Mouse (Mus musculus) lung, embryonic 16.5 days (tissue): ENCODE measurements around the gene A630095N17Rik. TPM values are rescaled to one million over a fixed set of nuclear protein-coding genes. Genes with fewer than 3 reads are reported as not detected.

Experiments
- ATAC-seq: fragments of 200-750 bp; cut with Nextera tagmentation; 2 replicates; pipeline ENCODE4 v1.8.0; 2017; ENCODE audit warnings: low read depth, mild to moderate bottlenecking, moderate library complexity
- H3K27ac ChIP-seq: fragments of 300-500 bp; sonication (generic); 2 replicates; pipeline ENCODE4 v1.5.1; 2014; ENCODE audit warnings: mild to moderate bottlenecking, control low read depth, low read length
- H3K27me3 ChIP-seq: fragments of 300-500 bp; sonication (generic); 2 replicates; pipeline ENCODE4 v1.6.1; 2014; ENCODE audit warnings: low read depth, low read length, mixed read lengths; ENCODE audit not compliant: control insufficient read depth, insufficient read depth
- H3K36me3 ChIP-seq: fragments of 300-500 bp; sonication (generic); 2 replicates; pipeline ENCODE4 v1.6.1; 2014; ENCODE audit warnings: low read length; ENCODE audit not compliant: control insufficient read depth, insufficient read depth
- H3K4me1 ChIP-seq: fragments of 300-500 bp; sonication (generic); replicated peaks from 2 replicates; pipeline ENCODE4 v1.6.1; 2014; ENCODE audit warnings: low read length, mixed read lengths; ENCODE audit not compliant: control insufficient read depth, insufficient read depth
- H3K4me2 ChIP-seq: fragments of 300-500 bp; sonication (generic); 2 replicates; pipeline ENCODE4 v1.6.1; 2014; ENCODE audit warnings: low read depth, low read length, control low read depth
- H3K4me3 ChIP-seq: fragments of 300-500 bp; sonication (generic); 2 replicates; pipeline ENCODE4 v1.5.1; 2014; ENCODE audit warnings: mild to moderate bottlenecking, low read length, control low read depth
- H3K9ac ChIP-seq: fragments of 300-500 bp; sonication (generic); 2 replicates; pipeline ENCODE4 v1.6.1; 2014; ENCODE audit warnings: low read length, control low read depth
- H3K9me3 ChIP-seq: fragments of 300-500 bp; sonication (generic); 2 replicates; pipeline ENCODE4 v1.6.1; 2016; ENCODE audit warnings: low read length; ENCODE audit not compliant: control insufficient read depth
- WGBS: fragments of 180-500 bp; shearing (Covaris S2); extraction: QIAGEN DNeasy Blood & Tissue Kit; methylation state at CpG from one replicate; pipeline ENCODE4 v1.1.7; 2014; 5-methylcytosine and 5-hydroxymethylcytosine counted together
- polyA plus RNA-seq: library from polyadenylated mRNA; unstranded; fragments of >200 nt; fragmentation: Nextera tagmentation; extraction: Ambion mirVana; gene quantifications from 2 replicates; pipeline ENCODE4 v1.2.1, GENCODE M21; 2015

The A630095N17Rik gene
- polyA plus RNA-seq, 1 experiment from 2014 or later: not detected

GRCm38 (mm10) chr1:75217893-75218226 lies 14.0 kb downstream of the A630095N17Rik start:
- Histone ChIP-seq H3K4me1 (peaks cover 12% of the 10 kb centered on the region), H3K4me3 (peak overlapping the region; percentile 54), H3K9me3 (no peaks in the 10 kb centered on the region), H3K36me3 (peaks cover 10% of the 10 kb centered on the region), H3K4me2 (peak overlapping the region; percentile 97), H3K27me3 (peaks cover 29% of the 10 kb centered on the region), H3K9ac (peak overlapping the region; percentile 63; the same call in 1 of the 2 replicates), H3K27ac (no peak overlapping the region; the same call in 1 of the 2 replicates)
- ATAC-seq: no peak
- 3% methylated on average over 6 of the region's 6 CpGs for WGBS

GRCm38 (mm10) chr1:75216797-75217585 lies 14.9 kb downstream of the A630095N17Rik start:
- ATAC-seq: no peak
- H3K4me2 ChIP-seq: no peak overlapping the region
- 69% methylated on average over 13 of the region's 13 CpGs for WGBS
- H3K9ac ChIP-seq: no peak overlapping the region
- peaks cover 13% of the 10 kb centered on the region for H3K4me1 ChIP-seq
- no peak overlapping the region for H3K27ac ChIP-seq
- peaks cover 13% of the 10 kb centered on the region for H3K36me3 ChIP-seq
- H3K27me3 ChIP-seq: peaks cover 29% of the 10 kb centered on the region
- H3K4me3 ChIP-seq: no peak overlapping the region
- H3K9me3 ChIP-seq: no peaks in the 10 kb centered on the region

GRCm38 (mm10) chr1:75215785-75216184 lies 16.1 kb downstream of the A630095N17Rik start:
- WGBS: 91% methylated on average over 9 of the region's 9 CpGs
- ATAC-seq: no peak
- peaks cover 29% of the 10 kb centered on the region for H3K27me3 ChIP-seq
- peaks cover 13% of the 10 kb centered on the region for H3K36me3 ChIP-seq
- no peak overlapping the region for H3K4me3 ChIP-seq
- no peak overlapping the region for H3K9ac ChIP-seq
- peaks cover 21% of the 10 kb centered on the region for H3K4me1 ChIP-seq
- no peak overlapping the region for H3K4me2 ChIP-seq
- no peak overlapping the region for H3K27ac ChIP-seq
- no peaks in the 10 kb centered on the region for H3K9me3 ChIP-seq

- H3K4me3 ChIP-seq: no peak overlapping the region
- H3K4me1 ChIP-seq: peaks cover 25% of the 10 kb centered on the region
- peaks cover 22% of the 10 kb centered on the region for H3K27me3 ChIP-seq
- ATAC-seq: no peak
- no peak overlapping the region for H3K9ac ChIP-seq
- WGBS: 51% methylated on average over 5 of the region's 5 CpGs
- H3K27ac ChIP-seq: peak overlapping the region; percentile 70; the same call in 1 of the 2 replicates
- H3K9me3 ChIP-seq: no peaks in the 10 kb centered on the region
- peaks cover 13% of the 10 kb centered on the region for H3K36me3 ChIP-seq
- H3K4me2 ChIP-seq: no peak overlapping the region
Observed at GRCm38 (mm10) chr1:75214886-75215285, 17.0 kb downstream of the A630095N17Rik start.

- Histone ChIP-seq H3K4me2 (no peak overlapping the region), H3K27ac (peak overlapping the region; percentile 70), H3K27me3 (peaks cover 17% of the 10 kb centered on the region), H3K9me3 (no peaks in the 10 kb centered on the region), H3K9ac (no peak overlapping the region), H3K4me3 (no peak overlapping the region), H3K4me1 (peaks cover 25% of the 10 kb centered on the region), H3K36me3 (peaks cover 13% of the 10 kb centered on the region)
- no peak for ATAC-seq
- 57% methylated on average over 2 of the region's 2 CpGs for WGBS
Observed at GRCm38 (mm10) chr1:75214442-75214841, 17.5 kb downstream of the A630095N17Rik start.

- ATAC-seq: no peak
- H3K9ac ChIP-seq: no peak overlapping the region
- 79% methylated on average over 7 of the region's 7 CpGs for WGBS
- peaks cover 13% of the 10 kb centered on the region for H3K36me3 ChIP-seq
- no peak overlapping the region for H3K4me3 ChIP-seq
- no peak overlapping the region for H3K4me2 ChIP-seq
- peaks cover 6% of the 10 kb centered on the region for H3K27me3 ChIP-seq
- H3K27ac ChIP-seq: no peak overlapping the region
- peaks cover 26% of the 10 kb centered on the region for H3K4me1 ChIP-seq
- H3K9me3 ChIP-seq: no peaks in the 10 kb centered on the region
Observed at GRCm38 (mm10) chr1:75213096-75213495, 18.8 kb downstream of the A630095N17Rik start.

GRCm38 (mm10) chr1:75212542-75212941 lies 19.4 kb downstream of the A630095N17Rik start:
- Histone ChIP-seq H3K4me3 (no peak overlapping the region), H3K27ac (no peak overlapping the region), H3K9me3 (no peaks in the 10 kb centered on the region), H3K9ac (no peak overlapping the region), H3K27me3 (peaks cover 3% of the 10 kb centered on the region; the same call in 1 of the 2 replicates), H3K4me1 (peaks cover 26% of the 10 kb centered on the region), H3K36me3 (peaks cover 13% of the 10 kb centered on the region), H3K4me2 (no peak overlapping the region)
- ATAC-seq: no peak
- 70% methylated on average over 4 of the region's 4 CpGs for WGBS

GRCm38 (mm10) chr1:75211141-75211708 lies 20.7 kb downstream of the A630095N17Rik start:
- Histone ChIP-seq H3K4me3 (peak overlapping the region; percentile 80), H3K9ac (peak overlapping the region; percentile 94), H3K9me3 (no peaks in the 10 kb centered on the region), H3K36me3 (peaks cover 13% of the 10 kb centered on the region), H3K4me2 (peak overlapping the region; percentile 73), H3K27me3 (no peaks in the 10 kb centered on the region), H3K4me1 (peaks cover 26% of the 10 kb centered on the region), H3K27ac (0 out of 2 replicates have a peak overlapping the region, but pooled peaks have one; percentile 25)
- ATAC-seq: peak; percentile 2; the same call in 1 of the 2 replicates
- WGBS: 9% methylated on average over 17 of the region's 17 CpGs
